Mouse (Mus musculus) adrenal gland, postnatal 36 days (tissue): ENCODE results near the gene Gm20388. TPM values are rescaled to one million over a fixed set of nuclear protein-coding genes. Genes with fewer than 3 reads are reported as not detected.
"Not testable (repeated sequence)": the region's sequence is repeated elsewhere in the genome, so short reads cannot be mapped to it uniquely, and the experiment has no call there.

Source experiments
- DNase-seq, 2 experiments: peaks; one replicate each; pipeline ENCODE4 v3.0.0; 2021; ENCODE audit warnings: mixed read lengths in 1 of 2
- total RNA-seq, 2 experiments: library from RNA; stranded (reverse); gene quantifications; 2 replicates each; pipeline ENCODE4 v1.2.3; 2021

Gm20388 gene
- total RNA-seq, 2 experiments from 2014 or later, result 2.4 to 7.4 TPM

GRCm38 (mm10) chr8:124140211-124140790 lies 4229.7 kb downstream of the Gm20388 start:
- DNase-seq, result peak; percentile 42 to 64

GRCm38 (mm10) chr8:124140868-124141431 lies 4230.3 kb downstream of the Gm20388 start:
- peak in 1 of 2 experiments; percentile 13 for DNase-seq

- peak; percentile 69 to 75 for DNase-seq
These were observed 4231.2 kb downstream of the Gm20388 start for GRCm38 (mm10) chr8:124141681-124142391.

GRCm38 (mm10) chr8:124143003-124143402 lies 4232.4 kb downstream of the Gm20388 start:
- DNase-seq, result no peak

- no peak for DNase-seq
These were observed 4233.4 kb downstream of the Gm20388 start for GRCm38 (mm10) chr8:124143871-124144618.

GRCm38 (mm10) chr8:124144619-124144980 lies 4234.0 kb downstream of the Gm20388 start:
- DNase-seq, result no peak

GRCm38 (mm10) chr8:124146286-124146685 lies 4235.6 kb downstream of the Gm20388 start:
- DNase-seq, result no peak

GRCm38 (mm10) chr8:124150009-124150408 lies 4239.4 kb downstream of the Gm20388 start:
- DNase-seq, result no peak

- no peak for DNase-seq
These were observed 4239.9 kb downstream of the Gm20388 start for GRCm38 (mm10) chr8:124150536-124150935.

- no peak for DNase-seq
These were observed 4241.2 kb downstream of the Gm20388 start for GRCm38 (mm10) chr8:124151881-124152280.

GRCm38 (mm10) chr8:124152771-124153170 lies 4242.1 kb downstream of the Gm20388 start:
- no peak for DNase-seq

- no peak for DNase-seq
These were observed 4245.7 kb downstream of the Gm20388 start for GRCm38 (mm10) chr8:124156324-124156723.

- no peak for DNase-seq
These were observed 4251.0 kb downstream of the Gm20388 start for GRCm38 (mm10) chr8:124161683-124162082.

GRCm38 (mm10) chr8:124163258-124163657 lies 4252.6 kb downstream of the Gm20388 start:
- no peak for DNase-seq

- DNase-seq, result no peak
These were observed 4259.1 kb downstream of the Gm20388 start for GRCm38 (mm10) chr8:124169749-124170148.

- DNase-seq, result no peak
These were observed 4260.0 kb downstream of the Gm20388 start for GRCm38 (mm10) chr8:124170671-124171070.

- peak in 1 of 2 experiments; percentile 17 for DNase-seq
These were observed 4261.2 kb downstream of the Gm20388 start for GRCm38 (mm10) chr8:124171557-124172528.

GRCm38 (mm10) chr8:124173688-124174087 lies 4263.0 kb downstream of the Gm20388 start:
- DNase-seq, result peak; percentile 41 to 55

- no peak for DNase-seq
These were observed 4265.5 kb downstream of the Gm20388 start for GRCm38 (mm10) chr8:124176133-124176532.

GRCm38 (mm10) chr8:124177092-124177491 lies 4266.5 kb downstream of the Gm20388 start:
- DNase-seq, result not testable (repeated sequence)

GRCm38 (mm10) chr8:124180681-124181445 lies 4270.2 kb downstream of the Gm20388 start:
- no peak for DNase-seq
